Mouse (Mus musculus) left cerebral cortex, postnatal 36 days (tissue): ENCODE measurements at regions not wholly inside any gene's neighbourhood (a gene's known extent, or its start where the extent isn't known, plus 50 kb on each side); places are given as distances from the start of the nearest gene placed in this dataset.
A peak's percentile ranks its signal among the peaks of the same experiment; 100 is the strongest.

Source experiments
- DNase-seq, 2 experiments: peaks; one replicate each; pipeline ENCODE4 v3.0.0; 2021 to 2022; ENCODE audit warnings: low spot score in 2 of 2, mixed read lengths in 1 of 2
- intact Hi-C: fragments of 180-260 bp; cut with DNase I; formaldehyde crosslinking; loops from one replicate; pipeline ENCODE4 v1.15.1; 2025

- intact Hi-C loops: no loop called here
- no peak for DNase-seq
These were observed 749.3 kb downstream of the H2al1n start for GRCm38 (mm10) chrX:14960294-14960693.

GRCm38 (mm10) chrX:15007023-15007422, 796.1 kb downstream of the H2al1n start:
- intact Hi-C loops: no loop called here
- DNase-seq: peak; percentile 7 to 31
